Mouse (Mus musculus): ENCODE results near the gene Rps6ka5.

Gene Rps6ka5

GRCm38 (mm10) chr12:100579221-100579620 lies 147.6 kb downstream of the Rps6ka5 start:
- DNase-seq = no peak

DNA sequence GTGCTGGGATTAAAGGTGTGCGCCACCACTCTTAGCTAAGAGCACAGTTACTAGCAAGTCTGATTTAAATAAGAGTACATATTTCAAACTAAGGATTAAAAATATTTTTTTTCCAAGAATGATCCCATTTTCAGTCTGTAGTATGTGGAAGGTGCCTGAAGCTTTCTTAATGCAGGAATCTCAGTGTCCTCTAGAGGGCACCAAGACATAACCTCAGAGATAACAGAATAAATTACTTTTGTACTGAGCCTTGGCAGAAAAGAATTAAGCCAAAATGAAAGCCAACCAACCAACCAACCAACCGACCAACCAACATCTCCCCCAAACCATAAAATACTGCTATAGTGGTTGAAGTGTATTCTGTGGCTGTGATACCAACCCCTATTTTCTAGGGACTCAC lies 148.5 kb downstream of the Rps6ka5 start:
- DNase-seq = peak in 1 of 2 experiments; percentile 17

DNA sequence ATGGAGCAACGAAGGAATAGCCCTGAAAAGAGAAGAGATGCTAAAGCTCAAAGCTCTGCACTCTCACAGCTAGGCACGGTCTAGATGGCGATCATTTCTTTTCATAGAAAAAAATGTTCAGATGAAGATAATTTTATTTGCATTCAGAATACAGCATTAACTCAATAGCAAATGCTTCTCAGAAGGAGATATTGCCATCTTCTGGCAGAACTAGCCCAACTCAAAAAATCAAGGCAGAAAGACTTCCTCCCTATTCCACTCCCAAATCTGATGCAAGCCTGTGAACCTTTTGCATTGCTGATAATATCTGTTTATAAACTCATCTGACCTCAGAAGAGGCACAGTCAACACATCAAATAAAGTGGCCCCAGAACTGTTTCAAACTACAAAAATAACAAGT lies 151.0 kb downstream of the Rps6ka5 start:
- no peak for DNase-seq

GRCm38 (mm10) chr12:100570522-100571072 lies 156.2 kb downstream of the Rps6ka5 start:
- no peak for DNase-seq

DNA sequence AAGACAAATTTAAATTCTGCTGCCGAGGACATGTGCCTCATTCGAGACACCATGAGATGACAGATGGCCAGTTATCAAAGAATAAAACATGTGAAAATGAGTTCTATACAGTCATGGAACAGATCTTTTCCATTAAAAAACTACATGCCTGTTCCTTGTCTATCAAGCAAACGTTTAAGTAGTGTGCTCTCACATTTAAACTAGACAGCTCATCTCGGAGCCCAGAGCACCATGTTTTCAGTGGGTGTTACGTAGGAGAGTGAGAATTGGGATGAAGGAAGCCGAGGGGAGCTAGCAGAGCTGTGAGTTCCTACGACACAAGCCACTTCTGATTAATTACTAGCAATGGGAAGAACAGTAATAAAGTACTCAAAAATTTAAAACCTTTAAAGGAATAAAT lies 158.0 kb downstream of the Rps6ka5 start:
- no peak for DNase-seq

GRCm38 (mm10) chr12:100568105-100568504 lies 158.7 kb downstream of the Rps6ka5 start:
- no peak for DNase-seq

GRCm38 (mm10) chr12:100567627-100568026 lies 159.2 kb downstream of the Rps6ka5 start:
- DNase-seq = no peak

DNA sequence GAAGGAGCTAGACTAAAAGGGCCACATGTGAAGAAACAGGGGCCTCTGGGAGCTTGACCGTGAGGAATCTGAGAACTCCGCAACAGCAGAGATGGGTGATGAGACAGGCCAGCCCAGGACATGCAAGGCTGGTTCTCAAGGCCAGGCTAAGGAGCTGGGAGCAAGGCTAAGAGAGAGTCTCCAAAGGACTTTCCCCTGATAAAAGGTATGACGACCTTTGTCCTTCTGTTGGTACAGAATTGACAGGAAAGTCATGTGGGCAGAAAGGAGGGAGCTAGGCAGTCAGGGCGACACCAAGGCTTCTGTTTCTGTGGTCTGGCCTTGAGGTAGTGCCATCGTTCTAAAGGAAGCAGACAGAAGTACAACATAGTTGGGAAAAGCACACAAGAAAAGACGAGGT lies 173.1 kb downstream of the Rps6ka5 start:
- DNase-seq = no peak

GRCm38 (mm10) chr12:100551972-100552371 lies 174.8 kb downstream of the Rps6ka5 start:
- no peak for DNase-seq

DNA sequence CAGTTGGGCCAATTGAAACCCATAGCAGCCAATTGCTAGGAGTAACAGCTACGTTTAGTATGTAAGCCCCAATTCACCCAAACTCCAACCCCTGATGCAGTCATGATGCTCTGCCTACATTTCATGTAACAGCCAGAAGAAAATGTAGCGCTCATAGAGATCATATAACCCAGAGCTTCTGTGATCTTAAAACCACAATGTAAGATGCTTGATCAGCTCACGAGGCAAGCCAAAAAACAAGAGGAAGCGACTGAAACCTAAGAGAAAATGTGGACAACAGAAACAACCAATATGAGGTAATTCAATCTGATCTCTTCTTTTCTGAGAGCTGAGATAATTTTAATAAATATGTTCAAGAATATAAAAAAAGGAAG lies 182.6 kb downstream of the Rps6ka5 start:
- no peak for DNase-seq

GRCm38 (mm10) chr12:100543437-100544193 lies 183.2 kb downstream of the Rps6ka5 start:
- DNase-seq = no peak

DNA sequence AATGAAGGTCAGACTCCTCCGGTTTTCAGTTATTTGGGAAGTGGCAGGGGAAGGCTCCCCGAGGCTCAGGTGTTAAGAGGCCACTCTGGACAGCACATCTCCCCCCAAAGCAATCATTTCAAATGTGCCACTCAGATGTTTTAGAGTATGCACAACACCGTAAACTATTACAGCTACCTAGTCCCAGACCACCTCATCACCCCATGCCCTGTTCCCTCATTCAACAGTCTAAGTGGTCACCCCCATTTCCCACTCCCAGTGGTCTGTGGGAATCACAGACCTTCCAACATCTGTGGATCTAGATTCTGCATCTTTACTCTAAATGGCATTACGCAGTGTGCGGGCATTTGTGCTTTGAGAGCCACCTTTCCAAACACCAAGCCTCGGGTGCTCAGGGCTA lies 184.3 kb downstream of the Rps6ka5 start:
- DNase-seq = no peak

GRCm38 (mm10) chr12:100542076-100542475 lies 184.7 kb downstream of the Rps6ka5 start:
- no peak for DNase-seq

DNA sequence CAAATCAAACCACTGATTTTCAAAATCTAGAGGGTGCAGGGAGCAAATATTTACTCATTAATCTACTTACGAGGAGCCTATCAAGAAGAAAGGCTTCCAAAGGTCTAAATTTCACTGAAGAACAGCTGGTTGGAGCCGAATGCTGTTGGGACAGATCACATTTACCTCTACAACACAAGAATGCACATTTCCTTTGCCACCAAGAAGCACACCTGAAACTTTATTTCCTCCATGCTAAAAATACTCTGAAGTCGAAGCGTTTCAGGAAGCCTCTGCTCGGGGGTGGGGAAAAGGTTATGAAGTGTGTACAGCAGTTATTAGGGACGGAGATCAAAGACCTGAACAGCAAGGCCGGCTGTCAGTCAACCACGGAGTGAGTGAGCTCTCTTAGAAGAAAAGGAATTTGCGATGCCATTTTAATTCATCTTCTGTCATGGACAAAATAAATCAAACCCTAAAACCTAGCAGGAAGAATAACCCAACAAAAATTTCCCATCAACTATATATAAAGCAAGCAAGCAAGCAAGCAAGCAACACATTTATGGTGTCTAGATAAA lies 187.5 kb downstream of the Rps6ka5 start:
- no peak for DNase-seq

GRCm38 (mm10) chr12:100538445-100539157 lies 188.2 kb downstream of the Rps6ka5 start:
- DNase-seq = no peak

DNA sequence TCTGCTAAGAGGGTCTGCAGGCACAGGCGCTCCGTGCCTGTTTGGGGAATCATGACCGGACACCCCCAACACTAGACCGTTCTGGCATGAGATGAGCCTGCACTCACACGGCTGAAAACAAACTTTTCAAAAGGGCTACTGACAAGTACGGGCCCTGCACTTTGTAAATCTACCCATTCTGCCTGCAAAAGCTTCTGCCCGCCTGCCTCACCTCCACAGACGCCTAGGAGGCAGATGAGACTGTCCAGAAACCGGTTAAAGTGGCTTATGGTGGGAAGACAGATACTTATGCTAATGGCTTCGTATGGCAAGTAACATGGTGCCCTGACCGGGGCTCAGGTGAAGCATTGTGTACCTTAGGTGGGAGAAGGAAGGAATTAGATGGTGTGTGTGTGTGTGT lies 189.7 kb downstream of the Rps6ka5 start:
- DNase-seq = no peak

DNA sequence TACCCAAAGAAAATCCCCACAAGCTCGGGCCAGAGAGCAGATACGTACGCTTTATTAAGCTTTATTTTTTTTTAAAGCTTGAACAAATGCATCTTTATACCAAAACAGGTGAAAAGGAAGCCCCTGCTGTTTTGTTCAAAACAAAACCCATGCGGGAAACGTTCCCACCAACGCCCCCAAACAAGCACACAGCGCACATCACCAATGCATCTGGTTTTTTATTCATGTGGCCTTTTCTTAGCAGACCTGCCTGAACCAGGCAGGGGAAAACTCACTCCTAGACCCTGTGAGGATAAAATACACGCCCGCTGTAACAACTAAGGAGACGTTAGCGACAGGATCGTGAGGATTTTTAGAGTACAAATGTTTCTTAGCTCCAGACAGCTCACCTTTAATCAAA lies 191.8 kb downstream of the Rps6ka5 start:
- DNase-seq = no peak

GRCm38 (mm10) chr12:100534028-100534427 lies 192.8 kb downstream of the Rps6ka5 start:
- DNase-seq = no peak

DNA sequence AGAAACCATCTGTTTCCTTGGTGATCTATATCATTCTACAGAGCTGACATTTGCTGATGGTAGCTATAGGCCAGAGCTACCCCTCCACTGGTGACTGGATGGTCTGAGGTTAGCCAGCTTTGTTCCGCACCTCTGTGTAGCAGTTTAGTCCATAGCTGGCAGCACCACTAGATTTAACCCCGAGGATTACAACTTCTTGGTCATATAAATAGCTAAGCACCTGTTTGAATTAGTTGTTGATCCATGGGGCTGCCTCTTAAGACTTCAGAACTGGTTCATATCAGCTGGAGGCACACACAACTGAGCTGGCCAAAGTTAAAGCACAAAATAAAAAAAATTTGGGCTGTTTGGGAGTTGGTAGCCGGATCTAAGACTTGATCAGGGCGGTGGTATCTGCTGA lies 193.6 kb downstream of the Rps6ka5 start:
- no peak for DNase-seq

- DNase-seq = no peak
These were observed 195.0 kb downstream of the Rps6ka5 start for GRCm38 (mm10) chr12:100531740-100532139.

DNA sequence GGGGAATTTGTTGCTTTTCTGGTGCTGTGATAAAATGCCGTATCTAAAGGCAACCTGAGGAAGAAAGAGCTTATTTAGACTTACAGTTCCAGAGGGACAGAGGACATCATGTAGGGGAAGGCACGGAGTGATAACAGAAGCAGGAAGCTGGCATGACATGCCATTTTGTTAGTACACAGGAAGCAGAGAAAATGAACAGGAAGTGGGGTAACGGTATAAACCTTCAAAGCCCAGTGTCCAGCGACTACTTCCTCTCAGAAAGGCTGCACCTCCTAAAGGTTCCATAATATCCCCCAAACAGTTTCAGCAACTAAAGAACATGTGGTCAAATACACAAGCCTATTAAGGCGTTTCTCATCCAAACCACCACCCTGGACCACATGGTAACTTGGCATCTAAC lies 195.9 kb downstream of the Rps6ka5 start:
- DNase-seq = no peak

DNA sequence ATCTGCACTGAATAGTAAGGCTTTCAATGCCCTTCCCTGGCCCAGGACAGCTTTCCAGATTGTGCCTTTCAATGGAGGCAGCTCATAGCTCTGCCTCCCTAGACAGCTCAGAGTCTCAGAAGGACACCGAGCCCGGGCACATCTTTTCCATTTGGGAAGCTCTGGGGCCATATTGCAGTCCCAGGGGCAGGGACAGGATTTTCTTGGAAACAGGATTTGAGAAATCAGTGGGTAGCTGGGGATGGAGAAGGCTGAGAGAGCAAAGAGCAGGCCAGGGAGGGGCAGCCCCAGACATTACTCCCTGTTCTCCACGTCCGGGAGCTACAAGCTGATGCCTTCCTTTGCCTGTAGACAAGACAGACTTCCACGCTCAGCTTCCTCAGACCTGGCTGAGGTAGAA lies 197.1 kb downstream of the Rps6ka5 start:
- DNase-seq = no peak

- peak in 1 of 2 experiments; percentile 32 for DNase-seq
These were observed 197.6 kb downstream of the Rps6ka5 start for GRCm38 (mm10) chr12:100529172-100529571.

- no peak for DNase-seq
These were observed 198.5 kb downstream of the Rps6ka5 start for GRCm38 (mm10) chr12:100528246-100528645.
